Mouse (Mus musculus) heart, postnatal 25 days (tissue): ENCODE results near the gene Rusc2. TPM values are rescaled to one million over a fixed set of nuclear protein-coding genes. Genes with fewer than 3 reads are reported as not detected.

Source experiments
- DNase-seq: peaks from one replicate; pipeline ENCODE4 v3.0.0; 2022; ENCODE audit warnings: low spot score
- intact Hi-C: fragments of 180-260 bp; cut with DNase I; formaldehyde crosslinking; loops from one replicate; pipeline ENCODE4 v1.15.1; 2025
- total RNA-seq, 2 experiments: library from RNA; stranded (reverse); gene quantifications; 2 replicates each; pipeline ENCODE4 v1.2.3; 2021

Gene Rusc2
- total RNA-seq, 2 experiments from 2014 or later: 35.3 to 49.1 TPM

GRCm38 (mm10) chr4:43470301-43470700 lies 88.5 kb downstream of the Rusc2 start:
- intact Hi-C loops: no loop called here
- no peak for DNase-seq

DNA sequence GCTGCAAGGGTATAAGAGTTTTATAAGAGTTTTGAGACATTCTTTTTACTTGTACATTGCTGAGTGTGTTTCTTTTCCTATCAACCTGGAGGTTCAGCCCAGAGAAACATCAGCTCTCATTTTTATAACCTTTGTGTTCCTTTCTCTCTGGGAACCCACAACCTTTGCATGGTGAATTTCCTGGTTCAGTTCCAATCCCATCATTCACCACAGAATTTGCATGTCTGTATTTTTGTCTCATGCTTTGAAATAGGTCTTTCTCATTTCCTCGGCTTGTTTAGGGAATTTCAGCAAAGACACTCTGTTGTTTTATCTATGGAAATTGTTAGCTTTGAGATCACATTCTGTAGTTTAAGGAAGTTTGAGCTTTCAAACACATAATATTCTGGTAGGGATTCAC lies 91.9 kb downstream of the Rusc2 start:
- intact Hi-C loops: no loop called here

GRCm38 (mm10) chr4:43476604-43477003 lies 94.8 kb downstream of the Rusc2 start:
- intact Hi-C loops: loop anchor here (5.0 kb wide), 1 partner anchor 209 kb away; the partner anchor contains the start of gene Atp8b5
- DNase-seq: no peak

More for the DNA sequence above, 91.9 kb downstream of the Rusc2 start:
- DNase-seq: no peak

Other genes with a start within 250 kb of the Rusc2 start
- under 1 TPM in 1 of 2 experiments, not detected in 1; 0.05 TPM for gene Atp8b5, start 114.8 kb upstream of the Rusc2 start, total RNA-seq
- gene Fam166b, start 47.2 kb downstream of the Rusc2 start, total RNA-seq: not detected
- 10 to 100 TPM; 33.1 to 34.4 TPM for gene Tesk1, start 60.0 kb downstream of the Rusc2 start, total RNA-seq
- gene Cd72, start 72.6 kb downstream of the Rusc2 start, total RNA-seq: under 1 TPM; 0.81 to 0.87 TPM
- not detected for gene Sit1, start 101.8 kb downstream of the Rusc2 start, total RNA-seq
- gene Ccdc107, start 110.9 kb downstream of the Rusc2 start, total RNA-seq: 10 to 100 TPM; 26.6 to 31.8 TPM
- gene Arhgef39, start 117.7 kb downstream of the Rusc2 start, total RNA-seq: under 1 TPM; 0.39 to 0.61 TPM
- under 1 TPM; 0.31 to 0.34 TPM for gene Car9, start 125.0 kb downstream of the Rusc2 start, total RNA-seq
- gene Tpm2, start 141.8 kb downstream of the Rusc2 start, total RNA-seq: 10 to 100 TPM; 25.2 to 40.7 TPM
- 10 to 100 TPM; 45.8 to 48.3 TPM for gene Creb3, start 180.4 kb downstream of the Rusc2 start, total RNA-seq
- 100 to 1,000 TPM; 115 to 124 TPM for gene Tln1, start 180.7 kb downstream of the Rusc2 start, total RNA-seq
- 10 to 100 TPM; 29.5 to 36.7 TPM for gene Rgp1, start 196.7 kb downstream of the Rusc2 start, total RNA-seq
- 10 to 100 TPM; 13.5 to 14.3 TPM for gene Gba2, start 196.9 kb downstream of the Rusc2 start, total RNA-seq
- under 1 TPM in 1 of 2 experiments, not detected in 1; 0.60 TPM for gene Msmp, start 202.5 kb downstream of the Rusc2 start, total RNA-seq
- gene Npr2, start 250.0 kb downstream of the Rusc2 start, total RNA-seq: 10 to 100 TPM; 35.9 to 42.4 TPM